Mouse (Mus musculus): Measurements from ENCODE around the gene Dus2. TPM values are rescaled to one million over a fixed set of nuclear protein-coding genes. Genes with fewer than 3 reads are reported as not detected.
A peak's percentile ranks its signal among the peaks of the same experiment; 100 is the strongest.

Gene Dus2
- total RNA-seq (2021): 1 to 10 TPM; 7.4 to 7.8 TPM
- long read RNA-seq, experiment 1, transcript Dus2-201 (16 exons, 1,860 nt): major isoform, 12 of 19 reads
- long read RNA-seq, experiment 1, partial matches to known transcripts: 0 of 19 reads
- long read RNA-seq, experiment 1, other reads (novel, unspliced or antisense): 6 of 19 reads
- long read RNA-seq, experiment 2, transcript Dus2-201 (16 exons, 1,860 nt): major isoform, 18 of 22 reads
- long read RNA-seq, experiment 2, partial matches to known transcripts: 0 of 22 reads
- long read RNA-seq, experiment 2, other reads (novel, unspliced or antisense): 4 of 22 reads

- DNase-seq: peak; percentile 87 to 93
- intact Hi-C loops (cut with DNase I): loop anchor here (1.0 to 2.0 kb wide), 3 partner anchors 31 to 130 kb away; no protein-coding TSS in a partner anchor
These were observed at the start of gene Dus2 for GRCm38 (mm10) chr8:105990856-105991387. Gene Dus2 (plus strand): TSS chr8:105991337.

- intact Hi-C loops (cut with DNase I): no loop called here
- no peak for DNase-seq
These were observed 49.1 kb upstream of the Dus2 start for GRCm38 (mm10) chr8:105942026-105942425.

GRCm38 (mm10) chr8:105942542-105942941, 48.6 kb upstream of the Dus2 start:
- DNase-seq: no peak

GRCm38 (mm10) chr8:105943321-105943739, 47.8 kb upstream of the Dus2 start, which contains the start of gene Lcat:
Gene Lcat (minus strand): TSS chr8:105943382.
- intact Hi-C loops (cut with DNase I): no loop called here
- DNase-seq: no peak

More at GRCm38 (mm10) chr8:105942542-105942941, 48.6 kb upstream of the Dus2 start:
- intact Hi-C loops (cut with DNase I): no loop called here

GRCm38 (mm10) chr8:105949350-105949749, 41.8 kb upstream of the Dus2 start:
- intact Hi-C loops (cut with DNase I): no loop called here
- DNase-seq: peak; percentile 65 to 74

- peak; percentile 60 to 72 for DNase-seq
- intact Hi-C loops (cut with DNase I): no loop called here
These were observed 40.0 kb upstream of the Dus2 start for GRCm38 (mm10) chr8:105951057-105951659.

- intact Hi-C loops (cut with DNase I): no loop called here
- peak in 1 of 2 experiments; percentile 61 for DNase-seq
These were observed 34.6 kb upstream of the Dus2 start for GRCm38 (mm10) chr8:105956556-105956955.

- peak; percentile 45 to 60 for DNase-seq
- intact Hi-C loops (cut with DNase I): no loop called here
These were observed 33.3 kb upstream of the Dus2 start for GRCm38 (mm10) chr8:105957813-105958212.

- intact Hi-C loops (cut with DNase I): no loop called here
- DNase-seq: peak; percentile 52 to 65
These were observed 31.8 kb upstream of the Dus2 start for GRCm38 (mm10) chr8:105959350-105959749.

GRCm38 (mm10) chr8:105961101-105961500, 30.0 kb upstream of the Dus2 start:
- DNase-seq: no peak
- intact Hi-C loops (cut with DNase I): no loop called here

- DNase-seq: no peak
- intact Hi-C loops (cut with DNase I): no loop called here
These were observed 29.6 kb upstream of the Dus2 start for GRCm38 (mm10) chr8:105961536-105961935.

GRCm38 (mm10) chr8:105964506-105965265, 26.5 kb upstream of the Dus2 start:
- intact Hi-C loops (cut with DNase I): no loop called here
- no peak for DNase-seq

- intact Hi-C loops (cut with DNase I): no loop called here
- DNase-seq: peak; percentile 70 to 75
These were observed 25.8 kb upstream of the Dus2 start for GRCm38 (mm10) chr8:105965266-105965904.

- DNase-seq: peak; percentile 90 to 91
- intact Hi-C loops (cut with DNase I): no loop called here
These were observed 25.2 kb upstream of the Dus2 start, which contains the start of gene Slc12a4 for GRCm38 (mm10) chr8:105965905-105966341. Gene Slc12a4 (minus strand): TSS chr8:105966097.

GRCm38 (mm10) chr8:105966692-105967311, 24.3 kb upstream of the Dus2 start:
- intact Hi-C loops (cut with DNase I): no loop called here

GRCm38 (mm10) chr8:105969367-105969766, 21.8 kb upstream of the Dus2 start:
- intact Hi-C loops (cut with DNase I): no loop called here
- no peak for DNase-seq

More at GRCm38 (mm10) chr8:105966692-105967311, 24.3 kb upstream of the Dus2 start:
- DNase-seq: peak; percentile 43 to 68

- intact Hi-C loops (cut with DNase I): no loop called here
- no peak for DNase-seq
These were observed 20.0 kb upstream of the Dus2 start for GRCm38 (mm10) chr8:105971019-105971720.

- no peak for DNase-seq
- intact Hi-C loops (cut with DNase I): no loop called here
These were observed 15.8 kb upstream of the Dus2 start for GRCm38 (mm10) chr8:105975363-105975762.

GRCm38 (mm10) chr8:105979325-105979724, 11.8 kb upstream of the Dus2 start, which contains the start of gene Dpep3:
Gene Dpep3 (minus strand): TSS chr8:105979429.
- DNase-seq: no peak
- intact Hi-C loops (cut with DNase I): no loop called here
